Mouse (Mus musculus) megakaryocyte, embryonic 14.5 days (primary cell): ENCODE data around the gene Fgfr2.

Source experiments
- FLI1 ChIP-seq: IDR thresholded peaks from 2 replicates; pipeline ENCODE4 v1.6.1; 2012; ENCODE audit warnings: low read length, inconsistent platforms, mixed read lengths
- GATA1 ChIP-seq: IDR thresholded peaks from 3 replicates; pipeline ENCODE4 v1.6.1; 2012; ENCODE audit warnings: mixed read lengths, low read length, inconsistent platforms, borderline replicate concordance

DNA sequence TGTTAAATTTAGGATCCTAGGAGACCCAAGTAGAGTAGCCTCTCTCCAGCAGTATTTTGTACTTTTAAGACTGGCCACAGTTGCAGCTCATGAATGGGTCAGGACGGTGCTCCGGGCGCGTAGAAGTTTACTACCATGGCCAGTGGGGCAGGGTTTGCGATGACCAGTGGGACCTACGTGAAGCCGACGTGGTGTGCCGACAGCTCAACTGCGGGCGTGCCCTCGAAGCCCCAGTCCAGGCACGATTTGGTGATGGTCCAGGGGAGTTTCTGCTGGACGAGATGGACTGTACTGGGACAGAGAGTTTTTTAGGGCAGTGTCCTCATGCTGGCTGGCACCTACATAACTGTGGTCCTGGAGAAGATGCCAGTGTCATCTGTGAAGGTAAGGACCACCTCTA, 1935.2 kb downstream of the Fgfr2 start:
- TF ChIP-seq GATA1 (no peak), FLI1 (no peak)
